Mouse (Mus musculus): ENCODE data around the gene Lrrc8d. TPM values are rescaled to one million over a fixed set of nuclear protein-coding genes. Genes with fewer than 3 reads are reported as not detected.

Gene Lrrc8d
- total and polyA plus RNA-seq, 3 experiments: 7.0 to 26.1 (median 16.6) TPM

DNA sequence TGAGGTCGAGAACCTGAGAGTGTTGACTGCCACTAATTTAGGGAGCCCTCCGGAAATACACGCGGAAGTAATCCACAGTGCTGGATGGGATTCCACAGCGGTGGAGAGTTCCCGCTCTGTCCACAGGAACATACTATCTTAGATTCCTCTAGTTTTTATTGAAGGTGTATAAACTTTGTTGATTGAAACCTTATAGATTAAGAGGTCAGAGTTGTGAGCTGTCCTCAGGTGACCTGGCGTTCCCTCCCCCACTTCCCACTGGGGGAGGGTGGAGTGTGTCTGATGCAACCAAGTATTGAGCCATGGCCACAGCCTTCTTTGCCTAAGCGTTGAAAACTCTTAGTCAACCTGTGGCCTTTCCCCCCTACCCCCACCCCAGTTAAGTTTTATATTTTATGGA, 2.1 kb downstream of the Lrrc8d start (continued):
- no peak; the same call in 1 of the 2 replicates for TF ChIP-seq MEF2A (IDR thresholded peaks at IDR 0.05; ENCODE audit: borderline replicate concordance, low read depth, low read length)
- TF ChIP-seq IRF4 (IDR thresholded peaks at IDR 0.05; ENCODE audit: low read depth, low read length): peak; percentile 45; the same call in 1 of the 2 replicates
- TF ChIP-seq USF1 (IDR thresholded peaks at IDR 0.05; ENCODE audit: low read depth, low read length): no peak
- no peak for TF ChIP-seq RCOR1 (conservative IDR thresholded peaks at IDR 0.05; ENCODE audit: low read depth, low read length)
- TF ChIP-seq SMC3 (IDR thresholded peaks at IDR 0.05; ENCODE audit: low read depth, low read length): no peak
- TF ChIP-seq ETS1 (conservative IDR thresholded peaks at IDR 0.05; ENCODE audit: low read depth, low read length): peak; percentile 71
- peak; percentile 88 for TF ChIP-seq BHLHE40 (IDR thresholded peaks at IDR 0.05; ENCODE audit: low read depth, low read length)
- TF ChIP-seq KAT2A (IDR thresholded peaks at IDR 0.05; ENCODE audit: insufficient replicate concordance, low read length): no peak
- peak; percentile 73; the same call in 1 of the 2 replicates for TF ChIP-seq MYC (IDR thresholded peaks at IDR 0.05; ENCODE audit: low read depth, low read length)
- TF ChIP-seq RAD21 (IDR thresholded peaks at IDR 0.05; ENCODE audit: low read depth, low read length): no peak; the same call in 1 of the 2 replicates

DNA sequence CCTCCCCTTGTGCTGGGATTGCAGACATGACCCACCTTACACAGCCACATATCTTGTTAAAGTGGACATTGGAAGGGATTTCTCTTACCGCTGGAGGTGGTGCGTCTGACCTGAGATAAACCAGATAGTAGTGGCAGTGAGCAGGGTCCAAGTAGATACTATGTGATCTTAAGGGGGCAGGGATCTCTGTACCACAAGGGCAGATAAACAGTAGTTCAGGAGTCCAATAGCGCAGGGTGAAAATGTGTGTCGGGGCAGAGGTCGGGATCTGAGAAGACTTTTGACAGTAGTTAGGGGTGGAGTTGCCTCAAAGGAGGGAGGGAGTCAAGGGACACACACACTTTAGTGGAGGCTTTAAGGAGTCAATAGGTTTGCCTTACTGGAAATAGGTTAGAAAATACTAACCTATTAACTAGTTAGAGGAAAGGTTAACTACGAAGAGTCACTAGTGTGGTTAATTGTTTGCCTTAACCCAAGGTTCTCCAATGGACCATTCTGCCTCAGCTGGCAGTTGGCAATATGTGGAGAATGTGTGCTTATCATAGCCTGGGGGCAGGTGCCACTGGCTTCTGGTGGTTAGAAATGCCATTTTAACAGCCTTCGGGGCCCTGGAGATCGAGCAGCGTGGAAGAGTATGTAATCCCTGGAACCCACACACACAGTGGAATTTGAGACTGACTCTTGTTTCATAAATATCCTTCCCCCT, 3.0 kb downstream of the Lrrc8d start:
- H3K4me3 ChIP-seq (replicated peaks in 1 of 3; ENCODE audit: low read depth in 2 of 3, low read length in 2 of 3, poor library complexity in 1 of 3): peak overlapping the region; percentile 35 to 64 (median 37)
- dilution Hi-C loops (cut with MboI; ENCODE audit: extremely low pct_ligation_motif_present, extremely low pct_unique_long_range_greater_than_20kb, low sequenced_read_pairs) (no loop called here), in situ Hi-C loops (cut with MboI; ENCODE audit: low pct_ligation_motif_present, low pct_unique_long_range_greater_than_20kb, low sequenced_read_pairs) (no loop called here)
- H3K79me2 ChIP-seq (replicated peaks; ENCODE audit: control insufficient read depth, extremely low read depth, insufficient read depth, poor library complexity, severe bottlenecking): peaks cover 68% of the 10 kb centered on the region
- peak overlapping the region; percentile 76 for H3K4me2 ChIP-seq (ENCODE audit: insufficient read depth, low read depth, poor library complexity, severe bottlenecking)
- H3K36me3 ChIP-seq (replicated peaks in 1 of 2; ENCODE audit: control insufficient read depth in 1 of 2, insufficient read depth in 1 of 2, low read length in 1 of 2): peaks cover 23 to 49% of the 10 kb centered on the region in 2 experiments
- no peaks in the 10 kb centered on the region for H3K9me3 ChIP-seq (replicated peaks; ENCODE audit: low read length)
- H3K4me1 ChIP-seq (ENCODE audit: control insufficient read depth in 1 of 2, insufficient read depth in 2 of 2): peaks cover 18 to 56% of the 10 kb centered on the region in 2 experiments
- H3K27ac ChIP-seq (ENCODE audit: insufficient read depth, low read depth): peak overlapping the region; percentile 72
- H3K27me3 ChIP-seq (replicated peaks): no peaks in the 10 kb centered on the region
- no peak for DNase-seq (ENCODE audit: extremely low read depth)
- H3K9ac ChIP-seq (ENCODE audit: insufficient read depth, low read depth): peak overlapping the region; percentile 89
- no peak for TF ChIP-seq NELFE (IDR thresholded peaks at IDR 0.05; ENCODE audit: low read depth, low read length)
- no peak for TF ChIP-seq UBTF (IDR thresholded peaks at IDR 0.05; ENCODE audit: low read depth, low read length)
- no peak for TF ChIP-seq ETS1 (conservative IDR thresholded peaks at IDR 0.05; ENCODE audit: low read depth, low read length)
- no peak for TF ChIP-seq ZKSCAN1 (IDR thresholded peaks at IDR 0.05; ENCODE audit: borderline replicate concordance, low read depth, low read length)
- TF ChIP-seq HCFC1 (IDR thresholded peaks at IDR 0.05; ENCODE audit: low read depth, low read length): no peak
- no peak for TF ChIP-seq EP300 (IDR thresholded peaks at IDR 0.05; ENCODE audit: low read length)
- TF ChIP-seq GABPA (IDR thresholded peaks at IDR 0.05; ENCODE audit: insufficient replicate concordance, low read depth, low read length): no peak
- no peak for TF ChIP-seq POLR2A (IDR thresholded peaks at IDR 0.05; ENCODE audit: low read depth, low read length)
- no peak for TF ChIP-seq ZC3H11A (IDR thresholded peaks at IDR 0.05; ENCODE audit: low read depth, low read length)
- TF ChIP-seq PAX5 (IDR thresholded peaks at IDR 0.05; ENCODE audit: low read length): no peak
- no peak for TF ChIP-seq MXI1 (IDR thresholded peaks at IDR 0.05; ENCODE audit: low read depth, low read length)
- TF ChIP-seq KAT2A (IDR thresholded peaks at IDR 0.05; ENCODE audit: insufficient replicate concordance, low read length): no peak
- no peak for TF ChIP-seq SIN3A (IDR thresholded peaks at IDR 0.05; ENCODE audit: low read length)
- no peak for TF ChIP-seq ZMIZ1 (IDR thresholded peaks at IDR 0.05; ENCODE audit: low read depth, low read length)
- no peak for TF ChIP-seq ZNF384 (IDR thresholded peaks at IDR 0.05; ENCODE audit: low read depth, low read length)
- no peak for TF ChIP-seq NRF1 (IDR thresholded peaks at IDR 0.05; ENCODE audit: low read depth, low read length)
- TF ChIP-seq TBP (conservative IDR thresholded peaks at IDR 0.05; ENCODE audit: low read depth, low read length): no peak
- no peak for TF ChIP-seq USF2 (conservative IDR thresholded peaks at IDR 0.05; ENCODE audit: low read depth, low read length)
- TF ChIP-seq MAZ (IDR thresholded peaks at IDR 0.05; ENCODE audit: low read depth, low read length): no peak
- no peak for TF ChIP-seq MYC (IDR thresholded peaks at IDR 0.05; ENCODE audit: low read depth, low read length)

Data from CH12.LX (cell line).